Mouse (Mus musculus): Measurements from ENCODE around the gene Hoxa10. TPM values are rescaled to one million over a fixed set of nuclear protein-coding genes. Genes with fewer than 3 reads are reported as not detected.

Gene Hoxa10
- polyA plus RNA-seq, 1 experiment = not detected

DNA sequence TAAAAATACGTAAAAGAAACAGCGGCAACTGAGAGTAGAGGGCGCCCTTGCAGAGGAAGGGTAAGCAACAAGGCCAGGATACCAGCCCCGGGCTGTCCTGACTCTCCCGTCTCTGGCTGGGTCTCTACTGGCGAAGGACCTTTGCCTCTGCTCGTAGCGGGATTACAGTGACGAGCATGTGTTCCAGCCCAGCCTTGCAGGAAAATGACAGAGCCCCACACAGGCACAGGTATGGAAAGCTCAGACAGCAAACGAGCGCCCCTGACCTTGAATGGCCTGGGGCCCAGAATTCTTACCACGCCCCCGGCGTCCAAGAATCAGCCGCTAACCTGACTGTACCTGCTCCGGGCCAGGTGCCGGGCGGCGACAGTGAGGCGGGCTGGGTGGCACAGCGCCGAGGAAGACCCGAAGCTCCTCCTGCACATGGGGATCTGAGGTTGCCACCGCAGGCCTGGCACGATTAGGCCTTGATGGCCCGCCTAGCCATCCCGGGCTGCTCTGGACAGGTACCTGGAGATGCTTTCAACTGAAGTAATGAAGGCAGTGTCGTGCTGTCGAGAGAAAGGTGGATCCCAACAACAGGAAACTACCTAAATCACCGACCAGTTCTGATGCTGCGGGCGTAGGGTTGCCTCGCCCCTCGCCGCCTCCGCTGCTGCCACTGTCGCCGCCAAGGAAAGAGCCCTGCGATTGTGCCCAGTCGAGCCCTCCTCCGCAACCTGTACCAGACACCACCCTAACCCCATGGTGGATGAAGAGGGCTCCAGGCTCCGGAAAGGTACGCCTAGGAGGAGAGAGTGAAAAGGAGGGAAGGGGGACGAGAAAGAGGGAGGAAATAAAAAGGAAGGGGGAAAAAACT is 10.9 kb downstream of the Hoxa10 start:
- Histone ChIP-seq H3K4me3 (replicated peaks; ENCODE audit: insufficient read depth, low read depth, low read length) (no peak overlapping the region), H3K27ac (ENCODE audit: insufficient read depth, low read length) (no peak overlapping the region), H3K27me3 (ENCODE audit: control insufficient read depth, insufficient read depth, low read length) (peaks cover 14% of the 10 kb centered on the region; the same call in 1 of the 2 replicates), H3K4me1 (ENCODE audit: control insufficient read depth, insufficient read depth, low read length) (no peaks in the 10 kb centered on the region)
- TF ChIP-seq POLR2A (IDR thresholded peaks at IDR 0.05; ENCODE audit: borderline replicate concordance, insufficient read depth, low read length) (no peak), CTCF (IDR thresholded peaks at IDR 0.05; ENCODE audit: borderline replicate concordance, insufficient read depth, low read depth, low read length) (no peak)
- WGBS = 3% methylated on average over 44 of the region's 44 CpGs
- no peak for DNase-seq

DNA sequence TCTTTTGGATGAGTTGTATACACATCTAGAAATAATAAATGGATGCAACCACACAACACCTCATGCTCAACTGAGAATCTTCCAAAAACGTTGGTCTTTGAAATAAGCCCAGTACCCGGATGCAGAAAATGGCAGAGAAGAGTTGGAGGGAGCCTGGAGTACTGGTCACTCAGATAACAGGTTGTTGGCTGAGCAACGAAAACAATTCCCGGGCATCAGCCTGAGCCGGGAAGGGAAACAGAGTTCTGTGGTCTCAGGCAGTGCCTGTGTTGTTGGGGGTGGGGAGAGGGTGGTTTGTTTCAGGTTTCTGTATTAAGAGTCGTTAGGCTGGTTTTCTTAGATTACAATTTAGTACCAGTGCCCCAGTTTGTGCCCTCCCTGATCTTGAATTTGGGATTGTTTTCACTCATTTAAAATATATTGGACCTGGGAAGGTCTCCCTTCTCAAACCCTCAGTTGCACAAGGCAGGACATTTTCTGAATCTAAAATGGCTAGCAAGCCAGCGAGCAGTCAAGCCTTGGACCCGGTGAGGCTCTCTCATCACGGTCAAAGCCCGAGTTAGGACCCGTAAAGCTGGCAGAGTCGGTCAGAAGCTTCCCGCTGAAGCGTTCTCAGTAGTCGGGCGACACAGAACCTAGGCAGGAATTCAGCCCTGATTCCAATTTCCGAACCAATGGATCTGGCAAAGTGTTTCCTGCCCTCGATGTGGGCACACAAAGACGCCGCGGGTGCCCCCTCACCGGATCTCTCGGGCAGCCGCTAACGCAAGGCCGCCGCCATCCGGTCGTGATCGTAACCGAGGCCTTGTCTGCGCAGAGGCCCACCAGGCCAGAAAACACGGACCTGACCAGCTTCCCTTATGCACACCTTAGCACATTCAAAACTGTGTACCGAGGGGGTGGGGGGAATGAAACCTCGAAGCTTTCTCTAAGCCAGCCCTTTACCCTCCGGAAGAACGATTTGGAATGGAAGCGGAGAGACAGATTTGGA is 11.9 kb downstream of the Hoxa10 start:
- DNase-seq = no peak
- WGBS = 2% methylated on average over 38 of the region's 38 CpGs
- H3K4me1 ChIP-seq (ENCODE audit: control insufficient read depth, insufficient read depth, low read length) = no peaks in the 10 kb centered on the region
- TF ChIP-seq POLR2A (IDR thresholded peaks at IDR 0.05; ENCODE audit: borderline replicate concordance, insufficient read depth, low read length) (no peak), CTCF (IDR thresholded peaks at IDR 0.05; ENCODE audit: borderline replicate concordance, insufficient read depth, low read depth, low read length) (no peak)
- H3K4me3 ChIP-seq (replicated peaks; ENCODE audit: insufficient read depth, low read depth, low read length) = no peak overlapping the region
- H3K27ac ChIP-seq (ENCODE audit: insufficient read depth, low read length) = no peak overlapping the region
- peaks cover 11% of the 10 kb centered on the region; the same call in 1 of the 2 replicates for H3K27me3 ChIP-seq (ENCODE audit: control insufficient read depth, insufficient read depth, low read length)

DNA sequence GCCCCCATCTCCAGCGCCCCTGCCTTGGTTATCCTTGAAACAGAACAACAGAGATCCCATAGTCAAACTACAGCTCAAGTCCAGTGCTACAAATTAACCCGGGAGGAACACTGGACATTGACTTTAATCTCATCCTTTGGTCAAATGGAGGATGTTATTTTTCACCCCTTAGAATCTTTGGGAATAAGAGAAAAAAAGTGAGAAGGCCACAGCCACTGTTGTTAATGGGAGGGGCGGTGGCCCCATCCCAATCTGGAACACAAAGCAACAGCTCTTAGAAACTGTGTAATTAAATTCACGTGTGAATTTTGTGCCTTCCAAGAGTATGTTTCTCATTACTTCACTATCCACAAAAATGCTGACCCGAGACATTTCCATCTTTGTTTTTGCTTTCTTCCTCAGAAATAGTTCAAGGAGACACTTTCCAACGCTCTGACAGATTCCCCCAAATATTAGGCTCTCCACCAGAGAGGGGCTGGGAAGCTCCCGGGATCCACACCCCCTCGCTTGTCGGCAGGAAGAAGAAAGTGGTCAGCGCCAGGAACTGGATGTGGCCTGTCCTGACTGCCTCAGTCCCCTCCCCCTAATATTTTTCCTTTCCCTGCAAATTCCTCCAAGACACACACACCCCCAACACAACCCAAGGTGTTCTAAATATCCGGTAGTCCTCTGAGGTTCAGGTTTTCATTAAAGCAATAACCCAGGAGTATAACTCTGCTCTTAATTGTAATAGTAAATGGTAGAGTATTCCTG is 13.0 kb downstream of the Hoxa10 start:
- H3K4me3 ChIP-seq (replicated peaks; ENCODE audit: insufficient read depth, low read depth, low read length) = no peak overlapping the region
- WGBS = 5% methylated on average over 11 of the region's 11 CpGs
- no peak for TF ChIP-seq CTCF (IDR thresholded peaks at IDR 0.05; ENCODE audit: borderline replicate concordance, insufficient read depth, low read depth, low read length)
- no peak for TF ChIP-seq POLR2A (IDR thresholded peaks at IDR 0.05; ENCODE audit: borderline replicate concordance, insufficient read depth, low read length)
- H3K4me1 ChIP-seq (ENCODE audit: control insufficient read depth, insufficient read depth, low read length) = no peaks in the 10 kb centered on the region
- H3K27me3 ChIP-seq (ENCODE audit: control insufficient read depth, insufficient read depth, low read length) = peaks cover 11% of the 10 kb centered on the region; the same call in 1 of the 2 replicates
- no peak for DNase-seq
- no peak overlapping the region for H3K27ac ChIP-seq (ENCODE audit: insufficient read depth, low read length)

DNA sequence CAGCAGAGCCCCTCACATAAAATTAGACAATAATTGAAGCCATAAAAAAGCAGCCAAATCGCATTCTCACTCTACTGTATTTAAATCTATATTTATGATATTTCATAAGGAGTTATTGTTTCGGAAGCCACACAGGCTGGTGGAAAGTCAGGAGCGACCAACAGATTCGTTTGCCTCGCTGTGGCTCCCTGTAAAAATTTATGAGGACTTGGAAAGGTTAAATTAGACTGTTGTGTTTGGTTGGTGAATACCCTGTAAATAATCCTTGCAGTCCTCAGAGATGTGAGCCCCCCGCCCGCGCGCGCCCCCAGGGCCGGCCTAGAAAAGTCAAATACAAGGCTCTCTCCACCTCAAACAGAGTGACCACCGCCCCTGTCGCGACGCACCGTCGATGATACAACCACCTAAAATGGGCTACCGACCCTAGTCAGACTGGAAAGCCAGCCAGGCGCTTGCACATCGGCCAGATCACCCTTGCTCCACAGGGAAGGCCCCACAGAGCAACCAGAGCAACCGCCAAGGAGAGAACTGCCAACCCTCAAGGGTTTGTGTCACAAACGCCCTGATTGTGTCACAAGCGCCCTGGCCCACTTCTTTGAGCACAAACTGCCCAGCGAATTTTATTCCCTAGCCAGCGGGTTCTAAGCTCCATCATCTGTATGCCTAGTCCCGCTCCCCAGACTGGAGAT is 13.9 kb downstream of the Hoxa10 start:
- no peak for DNase-seq
- Histone ChIP-seq H3K4me3 (replicated peaks; ENCODE audit: insufficient read depth, low read depth, low read length) (no peak overlapping the region), H3K4me1 (ENCODE audit: control insufficient read depth, insufficient read depth, low read length) (no peaks in the 10 kb centered on the region), H3K27me3 (ENCODE audit: control insufficient read depth, insufficient read depth, low read length) (peaks cover 8% of the 10 kb centered on the region; the same call in 1 of the 2 replicates), H3K27ac (ENCODE audit: insufficient read depth, low read length) (no peak overlapping the region)
- 3% methylated on average over 26 of the region's 26 CpGs for WGBS
- TF ChIP-seq CTCF (IDR thresholded peaks at IDR 0.05; ENCODE audit: borderline replicate concordance, insufficient read depth, low read depth, low read length) = no peak
- no peak for TF ChIP-seq POLR2A (IDR thresholded peaks at IDR 0.05; ENCODE audit: borderline replicate concordance, insufficient read depth, low read length)

DNA sequence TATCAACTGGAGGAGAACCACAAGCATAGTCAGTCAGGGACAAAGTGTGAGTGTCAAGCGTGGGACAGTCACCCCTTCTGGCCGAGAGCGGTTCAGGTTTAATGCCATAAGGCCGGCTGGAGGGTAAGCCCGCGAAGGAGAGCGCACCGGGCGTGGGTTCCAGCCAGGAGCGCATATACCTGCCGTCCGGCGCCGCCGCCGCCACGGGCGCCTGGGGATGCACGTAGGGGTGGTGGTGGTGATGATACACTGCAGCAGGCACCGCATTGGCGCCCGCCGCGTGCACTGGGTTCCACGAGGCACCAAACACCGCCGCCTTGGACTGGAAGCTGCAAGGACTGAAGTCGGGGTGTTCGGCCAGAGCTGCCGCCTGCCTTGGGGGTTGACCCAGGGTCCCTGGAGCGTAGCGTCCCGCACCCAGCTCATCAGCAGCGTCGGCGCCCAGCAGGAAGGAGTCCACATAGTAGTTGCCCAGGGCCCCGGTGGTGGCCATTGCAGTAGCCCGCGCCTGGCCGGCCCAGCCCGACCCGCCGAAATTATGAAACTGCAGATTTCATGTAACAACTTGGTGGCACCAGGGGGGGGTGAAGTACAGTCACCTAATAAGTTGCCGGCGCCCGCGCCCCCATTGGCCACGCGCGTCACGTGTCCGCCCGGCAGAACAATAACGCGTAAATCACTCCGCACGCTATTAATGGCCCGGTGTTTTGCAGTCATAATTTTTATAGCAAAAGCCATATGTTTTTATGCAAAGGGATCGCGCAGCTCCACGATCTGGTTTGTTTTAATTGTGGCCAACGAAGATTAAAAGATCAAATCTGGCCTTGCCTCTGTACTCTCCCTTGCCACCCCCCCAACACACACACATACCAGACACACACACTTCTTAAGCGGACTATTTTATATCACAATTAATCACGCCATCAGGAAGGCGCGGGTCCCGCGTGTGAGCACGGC is 14.8 kb downstream of the Hoxa10 start:
- Histone ChIP-seq H3K4me3 (replicated peaks; ENCODE audit: insufficient read depth, low read depth, low read length) (no peak overlapping the region), H3K27ac (ENCODE audit: insufficient read depth, low read length) (no peak overlapping the region), H3K4me1 (ENCODE audit: control insufficient read depth, insufficient read depth, low read length) (no peaks in the 10 kb centered on the region), H3K27me3 (ENCODE audit: control insufficient read depth, insufficient read depth, low read length) (peaks cover 8% of the 10 kb centered on the region; the same call in 1 of the 2 replicates)
- TF ChIP-seq POLR2A (IDR thresholded peaks at IDR 0.05; ENCODE audit: borderline replicate concordance, insufficient read depth, low read length) (no peak), CTCF (IDR thresholded peaks at IDR 0.05; ENCODE audit: borderline replicate concordance, insufficient read depth, low read depth, low read length) (no peak)
- WGBS = 4% methylated on average over 69 of the region's 69 CpGs
- no peak for DNase-seq
